Mouse (Mus musculus) MEL (cell line): Measurements from ENCODE around the gene Xlr4a. TPM values are rescaled to one million over a fixed set of nuclear protein-coding genes. Genes with fewer than 3 reads are reported as not detected.
"Not testable (repeated sequence)": the region's sequence is repeated elsewhere in the genome, so short reads cannot be mapped to it uniquely, and the experiment has no call there.

Source experiments
- DNase-seq: peaks from one replicate; pipeline ENCODE4 v3.0.0; 2011; ENCODE audit warnings: low read depth, low spot score
- H3K27ac ChIP-seq: 2 replicates; pipeline ENCODE4 v1.5.1; 2012; ENCODE audit warnings: low read depth, mild to moderate bottlenecking, control low read depth, low read length, moderate library complexity; ENCODE audit not compliant: control insufficient read depth
- H3K27me3 ChIP-seq, 2 experiments: fragments of 150-350 bp in 1 of 2; sonication (generic) in 1 of 2; 2 replicates each; pipeline ENCODE4 v1.6.1; 2012; ENCODE audit warnings: low read length in 2 of 2, mild to moderate bottlenecking in 2 of 2, improper control_type of control experiment in 1 of 2, moderate library complexity in 1 of 2; ENCODE audit not compliant: insufficient read depth in 2 of 2, control insufficient read depth in 1 of 2
- H3K36me3 ChIP-seq, 2 experiments: 2 replicates each; pipeline ENCODE4 v1.6.1; 2012 to 2014; ENCODE audit warnings: low read length in 2 of 2, improper control_type of control experiment in 1 of 2, inconsistent platforms in 1 of 2, mild to moderate bottlenecking in 1 of 2; ENCODE audit not compliant: insufficient read depth in 2 of 2, control insufficient read depth in 1 of 2
- H3K4me1 ChIP-seq, 2 experiments: fragments of 150-350 bp in 1 of 2; sonication (generic) in 1 of 2; 2 replicates each; pipeline ENCODE4 v1.6.1; 2012; ENCODE audit warnings: low read length in 2 of 2, improper control_type of control experiment in 1 of 2, mild to moderate bottlenecking in 1 of 2; ENCODE audit not compliant: insufficient read depth in 2 of 2, control insufficient read depth in 1 of 2
- H3K4me3 ChIP-seq, 2 experiments: fragments of 150-350 bp in 1 of 2; sonication (generic) in 1 of 2; 2 replicates each; pipeline ENCODE4 v1.5.1; 2012; ENCODE audit warnings: low read depth in 2 of 2, low read length in 2 of 2, mild to moderate bottlenecking in 2 of 2, moderate library complexity in 2 of 2, control low read depth in 1 of 2, improper control_type of control experiment in 1 of 2; ENCODE audit not compliant: control insufficient read depth in 1 of 2, insufficient read depth in 1 of 2
- H3K79me2 ChIP-seq: 2 replicates; pipeline ENCODE4 v1.6.1; 2012; ENCODE audit warnings: mild to moderate bottlenecking, low read length, moderate library complexity; ENCODE audit not compliant: control insufficient read depth, poor library complexity, insufficient read depth
- H3K9ac ChIP-seq: 2 replicates; pipeline ENCODE4 v1.6.1; 2012; ENCODE audit warnings: low read depth, mild to moderate bottlenecking, control low read depth, low read length, moderate library complexity; ENCODE audit not compliant: control insufficient read depth, poor library complexity, severe bottlenecking
- H3K9me3 ChIP-seq: fragments of 150-350 bp; sonication (generic); replicated peaks from 2 replicates; pipeline ENCODE4 v1.6.1; 2012; ENCODE audit warnings: mild to moderate bottlenecking, low read length, improper control_type of control experiment, moderate library complexity; ENCODE audit not compliant: insufficient read depth
- HCFC1 ChIP-seq: IDR thresholded peaks from 2 replicates; pipeline ENCODE4 v1.6.1; 2012; ENCODE audit warnings: low read depth, mild to moderate bottlenecking, inconsistent platforms, low read length, improper control_type of control experiment, moderate library complexity
- MYC ChIP-seq: IDR thresholded peaks from 2 replicates; pipeline ENCODE4 v1.6.1; 2011; ENCODE audit warnings: low read depth, mild to moderate bottlenecking, low read length, improper control_type of control experiment, moderate library complexity
- NELFE ChIP-seq: IDR thresholded peaks from 2 replicates; pipeline ENCODE4 v1.6.1; 2011; ENCODE audit warnings: low read depth, low read length, improper control_type of control experiment
- NRF1 ChIP-seq: IDR thresholded peaks from 2 replicates; pipeline ENCODE4 v1.6.1; 2014; ENCODE audit warnings: low read depth, mild to moderate bottlenecking, inconsistent platforms, low read length, improper control_type of control experiment, moderate library complexity; ENCODE audit not compliant: poor library complexity, insufficient read depth, severe bottlenecking
- POLR2A ChIP-seq, 2 experiments: IDR thresholded peaks; 2 replicates each; pipeline ENCODE4 v1.6.1; 2011 to 2012; ENCODE audit warnings: low read length in 2 of 2, mild to moderate bottlenecking in 2 of 2, control low read depth in 1 of 2, improper control_type of control experiment in 1 of 2, low read depth in 1 of 2, moderate library complexity in 1 of 2; ENCODE audit not compliant: control insufficient read depth in 1 of 2, insufficient read depth in 1 of 2, poor library complexity in 1 of 2
- TBP ChIP-seq: IDR thresholded peaks from 2 replicates; pipeline ENCODE4 v1.8.0; 2011; ENCODE audit warnings: low read depth, low read length, improper control_type of control experiment
- polyA plus RNA-seq, 2 experiments: library from polyadenylated mRNA; stranded (reverse) in 1 of 2; unstranded in 1 of 2; fragments of >175 nt in 1 of 2; fragments of >200 nt in 1 of 2; gene quantifications; 2 replicates each; pipeline versions ENCODE4 v1.2.1 to v1.2.4; 2012; ENCODE audit warnings: low replicate concordance in 2 of 2, low read depth in 1 of 2; ENCODE audit not compliant: insufficient read length in 2 of 2, insufficient read depth in 1 of 2, missing spikeins in 1 of 2
- total RNA-seq: library from RNA; depleted of rRNA; stranded (reverse); fragments of 300-350 nt; gene quantifications from 2 replicates; pipeline ENCODE4 v1.2.3, GENCODE M21; 2012; rRNA removed

The Xlr4a gene
- total RNA-seq (0.19 TPM in 1 of 2 replicates, not detected in the other), polyA plus RNA-seq (under 1 TPM in 1 of 2 experiments, not detected in 1; 0.29 TPM)

DNA sequence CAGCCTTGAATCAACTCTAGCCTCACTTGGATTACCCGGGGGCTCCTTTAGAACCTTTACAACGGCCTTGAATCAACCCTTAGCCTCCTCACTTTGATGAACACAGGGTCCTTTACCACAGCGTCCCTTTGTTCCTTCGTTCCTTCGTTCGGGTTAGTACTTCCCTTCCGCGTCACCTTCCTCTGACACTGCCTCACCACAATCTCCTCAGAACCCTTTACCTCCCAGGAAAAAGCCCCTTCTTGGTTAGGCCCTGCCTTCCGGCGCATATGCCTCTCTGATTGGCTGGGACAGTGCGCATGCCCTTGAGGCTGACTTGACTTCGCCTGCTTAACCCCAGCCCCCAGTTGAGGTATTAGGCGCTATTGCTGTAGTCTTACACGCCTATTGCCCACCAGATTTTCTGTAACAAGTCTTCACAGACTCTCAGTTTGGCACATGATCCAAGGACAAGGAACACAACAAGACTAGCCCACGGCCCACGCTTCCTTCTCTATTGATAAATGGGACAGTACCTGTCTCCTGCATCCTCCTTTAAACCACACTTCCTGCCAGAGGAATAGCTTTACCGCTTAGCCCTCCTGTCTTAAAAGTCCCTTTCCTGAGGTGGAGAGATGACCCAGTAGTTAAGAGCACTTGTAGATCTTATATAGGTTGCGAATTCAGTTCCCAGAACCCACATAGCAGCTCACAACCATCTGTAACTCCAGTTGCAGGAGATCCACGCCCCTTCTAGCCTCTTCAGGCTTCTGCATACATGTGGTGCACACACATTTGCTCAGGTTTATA, at the start of gene Xlr4a:
TSS of gene Xlr4a (minus strand) at position 212 of the 789 bp plus-strand sequence.
- H3K4me1 ChIP-seq, H3K27me3 ChIP-seq, H3K9me3 ChIP-seq, H3K9ac ChIP-seq, H3K79me2 ChIP-seq, DNase-seq, H3K36me3 ChIP-seq, H3K27ac ChIP-seq: not testable (repeated sequence)
- H3K4me3 ChIP-seq, result peak within 1 kb of the TSS in 1 of 2 experiments; percentile 35; a peak in 1 of 4 replicates

DNA sequence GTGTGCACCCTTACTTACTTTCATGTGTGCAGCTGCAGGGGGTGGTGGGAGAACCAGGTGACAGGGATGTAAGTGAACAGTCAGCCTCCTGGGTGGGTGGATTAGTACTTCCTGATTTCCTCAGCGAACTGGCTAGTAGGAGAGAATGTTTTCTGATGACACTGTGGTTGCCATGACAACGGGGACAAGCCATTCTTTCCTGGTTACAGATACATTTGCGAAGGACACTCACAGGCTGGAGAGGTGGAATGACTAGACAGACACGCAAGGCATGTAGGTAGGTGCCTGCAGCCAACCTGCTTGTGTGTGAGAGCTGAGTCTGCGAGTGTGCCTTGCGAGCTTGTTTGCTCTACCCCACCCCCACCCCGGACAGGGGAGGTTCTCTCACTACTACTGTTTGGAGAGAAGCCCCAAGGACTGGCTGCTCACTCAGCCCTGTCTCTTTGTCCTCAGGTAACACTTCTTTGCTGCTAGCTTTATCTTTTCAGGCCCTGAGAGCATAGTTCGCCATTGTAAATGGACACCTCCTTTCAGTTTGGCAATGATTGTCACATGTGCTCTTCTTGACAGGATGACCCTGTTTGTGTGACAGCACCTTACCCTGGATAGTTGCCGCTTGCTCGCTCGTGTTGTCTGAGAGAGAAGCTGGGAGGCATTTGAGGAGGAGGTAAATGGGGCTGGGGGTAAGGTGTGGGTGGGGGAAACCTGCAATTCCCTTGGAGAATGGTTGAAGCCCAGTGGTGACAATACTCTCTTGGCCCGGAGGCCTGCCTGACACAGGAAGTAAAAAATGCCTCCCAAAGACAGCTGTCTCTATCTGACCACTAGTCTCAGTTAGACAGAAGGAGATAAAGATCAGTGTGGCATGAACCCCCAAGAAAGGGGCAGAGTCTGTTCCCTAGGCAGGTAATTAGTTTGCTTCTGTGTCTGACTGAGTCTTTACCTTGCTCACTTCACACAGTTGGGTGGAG, 40.9 kb upstream of the Xlr4a start:
- not testable (repeated sequence) for H3K9ac ChIP-seq, DNase-seq, H3K79me2 ChIP-seq, H3K9me3 ChIP-seq, H3K4me3 ChIP-seq, H3K27ac ChIP-seq, H3K27me3 ChIP-seq, H3K36me3 ChIP-seq, H3K4me1 ChIP-seq

DNA sequence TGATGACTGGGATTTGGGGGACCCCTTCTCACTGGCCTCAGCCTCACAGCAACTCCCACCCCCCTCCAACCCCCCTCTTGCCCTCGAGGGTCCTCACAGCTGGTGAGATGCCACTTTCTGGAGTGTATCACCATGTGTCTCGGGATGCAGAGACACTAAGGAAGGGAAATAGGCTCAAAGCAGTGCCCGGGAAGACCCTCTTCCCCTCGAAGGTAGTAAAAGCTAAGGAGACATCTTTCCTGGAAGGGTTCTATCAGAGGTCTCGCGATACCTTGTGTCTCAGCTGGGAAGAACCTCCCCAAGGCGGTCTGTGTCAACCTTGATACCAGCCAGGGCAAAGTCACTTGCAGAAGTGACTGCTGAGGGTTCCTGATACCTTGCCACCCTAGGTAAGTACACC, 34.5 kb upstream of the Xlr4a start, which contains the start of gene Gm14685:
TSS of gene Gm14685 (plus strand) at position 301 of the 400 bp plus-strand sequence.
- H3K36me3 ChIP-seq, H3K4me3 ChIP-seq, DNase-seq, H3K9ac ChIP-seq, H3K27ac ChIP-seq, H3K4me1 ChIP-seq, H3K27me3 ChIP-seq, H3K79me2 ChIP-seq, H3K9me3 ChIP-seq: not testable (repeated sequence)

DNA sequence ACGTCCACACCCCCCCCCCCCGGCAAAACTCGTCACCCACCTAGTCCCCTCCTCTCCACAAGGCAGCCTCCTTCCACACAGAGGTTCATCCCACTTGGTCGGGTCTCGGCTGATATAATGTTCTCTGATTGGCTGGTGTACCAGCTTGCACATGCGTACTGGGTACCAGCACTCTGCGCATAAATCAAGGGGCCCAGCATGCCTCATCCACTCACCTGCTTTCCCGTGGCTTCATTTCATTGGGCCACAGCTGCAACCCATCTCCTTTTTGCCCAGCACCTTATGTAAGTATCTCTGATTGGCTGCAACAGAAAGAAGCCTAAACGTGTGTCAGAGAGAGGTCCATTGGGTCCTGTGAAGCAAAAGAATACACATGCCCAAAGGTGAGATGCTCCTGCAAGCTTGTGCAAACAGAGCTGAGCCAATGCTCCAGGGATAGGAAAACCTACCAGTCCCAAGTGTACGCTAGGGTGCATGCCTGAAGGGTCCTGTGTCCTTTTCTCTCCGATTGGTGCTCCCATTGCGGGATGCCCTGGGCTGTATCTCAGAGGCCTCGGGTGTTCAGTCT, 14.7 kb upstream of the Xlr4a start, which contains the start of gene Xlr3a:
TSS of gene Xlr3a (minus strand) at position 155 of the 568 bp plus-strand sequence.
- not testable (repeated sequence) for H3K36me3 ChIP-seq, H3K79me2 ChIP-seq, H3K4me1 ChIP-seq, H3K9me3 ChIP-seq, H3K27me3 ChIP-seq
- TF ChIP-seq NELFE (peak; percentile 46), NRF1 (peak; percentile 81), POLR2A (IDR thresholded peaks at IDR 0.05; ENCODE audit: control insufficient read depth in 1 of 2, insufficient read depth in 1 of 2, low read depth in 1 of 2, low read length in 2 of 2, poor library complexity in 1 of 2) (peak in 1 of 2 experiments; percentile 52; a peak in 1 of 4 replicates), HCFC1 (peak; percentile 62; the same call in 1 of the 2 replicates), MYC (0 out of 2 replicates have a peak, but pooled peaks have one; percentile 15), TBP (peak; percentile 21; the same call in 1 of the 2 replicates)
- peak within 1 kb of the TSS; percentile 32; the same call in 1 of the 2 replicates for H3K27ac ChIP-seq
- H3K9ac ChIP-seq, result peak within 1 kb of the TSS; percentile 78
- peak; percentile 93 for DNase-seq
- H3K4me3 ChIP-seq, result peak within 1 kb of the TSS; percentile 59 to 86

DNA sequence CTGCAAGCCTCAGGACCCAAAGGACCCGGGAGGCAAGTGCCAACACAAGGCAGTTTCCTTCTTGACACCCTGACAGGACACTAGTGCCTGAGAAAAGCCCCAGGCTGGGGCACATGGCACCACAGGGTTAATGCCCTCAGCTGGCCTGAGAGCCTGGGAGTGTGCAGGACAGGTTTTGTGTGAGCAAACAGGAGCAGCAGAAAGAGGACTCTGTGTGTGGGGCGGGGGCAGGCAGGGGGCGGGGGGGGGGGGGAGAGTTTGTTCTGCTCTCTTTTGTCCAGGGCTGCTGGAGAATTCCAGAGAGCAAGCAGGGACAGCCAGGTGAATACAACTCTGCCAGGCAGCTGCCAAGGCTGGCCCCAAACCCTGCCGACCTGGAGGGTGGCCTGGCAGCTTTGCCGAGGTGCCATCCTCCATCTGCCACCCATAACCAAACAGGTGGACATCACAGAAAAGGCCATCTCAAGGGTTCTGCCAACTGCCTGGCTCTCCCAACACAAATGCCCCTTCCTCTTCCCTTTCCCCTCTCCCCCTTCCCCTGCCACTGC, 15.4 kb downstream of the Xlr4a start:
- H3K4me3 ChIP-seq, H3K27me3 ChIP-seq, H3K27ac ChIP-seq, H3K9ac ChIP-seq, H3K4me1 ChIP-seq, H3K79me2 ChIP-seq, H3K36me3 ChIP-seq, DNase-seq, H3K9me3 ChIP-seq: not testable (repeated sequence)
